Mouse (Mus musculus): ENCODE data around the gene Col11a1. TPM values are rescaled to one million over a fixed set of nuclear protein-coding genes. Genes with fewer than 3 reads are reported as not detected.

The Col11a1 gene
- polyA plus RNA-seq, 1 experiment from 2014 or later, result 21.2 TPM

- Histone ChIP-seq H3K36me3 (replicated peaks) (no peaks in the 10 kb centered on the region), H3K27me3 (replicated peaks; ENCODE audit: low read depth, poor library complexity, severe bottlenecking) (no peaks in the 10 kb centered on the region), H3K4me3 (no peak overlapping the region), H3K4me1 (no peaks in the 10 kb centered on the region), H3K27ac (replicated peaks) (no peak overlapping the region), H3K9me3 (no peaks in the 10 kb centered on the region)
- 93% methylated on average over 6 of the region's 6 CpGs for WGBS
- no peak for DNase-seq (ENCODE audit: low spot score)
Measured at GRCm38 (mm10) chr3:114197964-114198750, 167.8 kb downstream of the Col11a1 start.

DNA sequence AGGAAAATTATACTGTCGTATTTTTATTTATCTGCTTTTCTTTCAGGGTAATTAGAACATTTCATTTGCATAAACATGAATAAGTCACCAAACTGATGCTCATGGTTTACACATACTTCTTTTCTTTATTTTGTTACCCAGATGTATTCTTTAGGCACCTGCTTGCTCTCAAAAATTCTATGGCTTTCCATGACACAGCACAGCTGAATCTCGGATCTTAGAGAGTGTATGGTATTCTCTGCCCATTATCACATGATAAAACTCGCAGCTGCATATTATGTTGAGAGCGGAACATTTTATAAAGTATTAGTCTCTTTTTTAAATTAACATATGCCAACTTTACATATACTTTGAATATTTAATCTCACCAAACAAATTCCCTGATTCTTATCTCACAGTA, 181.9 kb downstream of the Col11a1 start:
- Histone ChIP-seq H3K36me3 (replicated peaks) (peaks cover 10% of the 10 kb centered on the region), H3K4me3 (no peak overlapping the region), H3K9me3 (no peaks in the 10 kb centered on the region), H3K27ac (replicated peaks) (no peak overlapping the region), H3K27me3 (replicated peaks; ENCODE audit: low read depth, poor library complexity, severe bottlenecking) (no peaks in the 10 kb centered on the region), H3K4me1 (no peaks in the 10 kb centered on the region)
- 88% methylated on average over 4 of the region's 4 CpGs for WGBS
- no peak for DNase-seq (ENCODE audit: low spot score)

GRCm38 (mm10) chr3:114216105-114216504, 185.8 kb downstream of the Col11a1 start:
- no peak for DNase-seq (ENCODE audit: low spot score)
- Histone ChIP-seq H3K27me3 (replicated peaks; ENCODE audit: low read depth, poor library complexity, severe bottlenecking) (no peaks in the 10 kb centered on the region), H3K9me3 (no peaks in the 10 kb centered on the region), H3K4me3 (no peak overlapping the region), H3K27ac (replicated peaks) (no peak overlapping the region), H3K4me1 (no peaks in the 10 kb centered on the region), H3K36me3 (replicated peaks) (peaks cover 7% of the 10 kb centered on the region)
- WGBS, result 83% methylated on average over 5 of the region's 5 CpGs

- Histone ChIP-seq H3K4me1 (no peaks in the 10 kb centered on the region), H3K27ac (replicated peaks) (no peak overlapping the region), H3K36me3 (replicated peaks) (no peaks in the 10 kb centered on the region), H3K27me3 (replicated peaks; ENCODE audit: low read depth, poor library complexity, severe bottlenecking) (no peaks in the 10 kb centered on the region), H3K4me3 (no peak overlapping the region), H3K9me3 (no peaks in the 10 kb centered on the region)
- WGBS, result 61% methylated on average over 1 of the region's 1 CpGs
- DNase-seq (ENCODE audit: low spot score), result no peak
Measured at GRCm38 (mm10) chr3:114229501-114229900, 199.2 kb downstream of the Col11a1 start.

All from embryonic facial prominence, embryonic 10.5 days (tissue).